Mouse (Mus musculus) CH12.LX (cell line): Measurements from ENCODE around the gene Selenot. TPM values are rescaled to one million over a fixed set of nuclear protein-coding genes. Genes with fewer than 3 reads are reported as not detected.

Experiments
- DNase-seq: peaks from one replicate; pipeline ENCODE4 v3.0.0-alpha.2; 2013; ENCODE audit errors: extremely low read depth
- H3K27ac ChIP-seq: 2 replicates; pipeline ENCODE4 v1.5.1; 2012; ENCODE audit warnings: low read depth, mild to moderate bottlenecking, control low read depth, moderate library complexity; ENCODE audit not compliant: insufficient read depth
- H3K27me3 ChIP-seq: replicated peaks from 2 replicates; pipeline ENCODE3; 2012; ENCODE audit warnings: inconsistent platforms
- H3K36me3 ChIP-seq, 2 experiments: replicated peaks in 1 of 2; 2 replicates each; pipeline versions ENCODE3 to v1.6.1; 2012; ENCODE audit warnings: inconsistent platforms in 1 of 2, low read length in 1 of 2, mild to moderate bottlenecking in 1 of 2, mixed read lengths in 1 of 2, moderate library complexity in 1 of 2; ENCODE audit not compliant: control insufficient read depth in 1 of 2, insufficient read depth in 1 of 2
- H3K4me1 ChIP-seq, 2 experiments: 2 replicates each; pipeline ENCODE4 v1.6.1; 2012; ENCODE audit warnings: inconsistent platforms in 1 of 2, moderate library complexity in 1 of 2; ENCODE audit not compliant: insufficient read depth in 2 of 2, control insufficient read depth in 1 of 2
- H3K4me2 ChIP-seq: 2 replicates; pipeline ENCODE4 v1.6.1; 2012; ENCODE audit warnings: low read depth, mild to moderate bottlenecking, control low read depth; ENCODE audit not compliant: poor library complexity, insufficient read depth, severe bottlenecking
- H3K4me3 ChIP-seq, 3 experiments: fragments of 150-350 bp in 1 of 3; sonication (generic) in 1 of 3; replicated peaks in 1 of 3; 2 replicates each; pipeline versions ENCODE3 to v1.5.1; 2011 to 2012; ENCODE audit warnings: low read depth in 2 of 3, low read length in 2 of 3, mild to moderate bottlenecking in 2 of 3, moderate library complexity in 2 of 3, control low read depth in 1 of 3, improper control_type of control experiment in 1 of 3, inconsistent platforms in 1 of 3, mixed read lengths in 1 of 3; ENCODE audit not compliant: poor library complexity in 1 of 3
- H3K79me2 ChIP-seq: replicated peaks from 2 replicates; pipeline ENCODE4 v1.6.1; 2012; ENCODE audit warnings: mild to moderate bottlenecking, moderate library complexity; ENCODE audit not compliant: control insufficient read depth, poor library complexity, insufficient read depth, severe bottlenecking; ENCODE audit errors: extremely low read depth
- H3K9ac ChIP-seq: 2 replicates; pipeline ENCODE4 v1.6.1; 2012; ENCODE audit warnings: low read depth, mild to moderate bottlenecking, control low read depth, moderate library complexity; ENCODE audit not compliant: insufficient read depth
- H3K9me3 ChIP-seq: replicated peaks from 2 replicates; pipeline ENCODE3; 2012; ENCODE audit warnings: low read length, inconsistent platforms, mixed read lengths
- CHD2 ChIP-seq: IDR thresholded peaks from 2 replicates; pipeline ENCODE4 v1.6.1; 2011; ENCODE audit warnings: low read length, improper control_type of control experiment
- ELF1 ChIP-seq: IDR thresholded peaks from 2 replicates; pipeline ENCODE4 v1.6.1; 2014; ENCODE audit warnings: low read depth, mild to moderate bottlenecking, inconsistent platforms, low read length, improper control_type of control experiment
- EP300 ChIP-seq: IDR thresholded peaks from 2 replicates; pipeline ENCODE4 v1.6.1; 2011; ENCODE audit warnings: low read length, improper control_type of control experiment
- HCFC1 ChIP-seq: IDR thresholded peaks from 2 replicates; pipeline ENCODE4 v1.6.1; 2012; ENCODE audit warnings: low read depth, mild to moderate bottlenecking, inconsistent platforms, low read length, improper control_type of control experiment
- JUN ChIP-seq: IDR thresholded peaks from 2 replicates; pipeline ENCODE4 v1.6.1; 2011; ENCODE audit warnings: low read depth, mild to moderate bottlenecking, low read length, improper control_type of control experiment, moderate library complexity; ENCODE audit not compliant: insufficient read depth
- JUND ChIP-seq: conservative IDR thresholded peaks from 2 replicates; pipeline ENCODE4 v1.6.1; 2011; ENCODE audit warnings: low read depth, low read length, improper control_type of control experiment
- MAFK ChIP-seq: IDR thresholded peaks from 2 replicates; pipeline ENCODE4 v1.6.1; 2011; ENCODE audit warnings: low read length, improper control_type of control experiment; ENCODE audit not compliant: insufficient replicate concordance
- MEF2A ChIP-seq: IDR thresholded peaks from 2 replicates; pipeline ENCODE4 v1.6.1; 2014; ENCODE audit warnings: low read depth, mild to moderate bottlenecking, inconsistent platforms, low read length, improper control_type of control experiment, borderline replicate concordance
- MXI1 ChIP-seq: IDR thresholded peaks from 2 replicates; pipeline ENCODE4 v1.6.1; 2011; ENCODE audit warnings: mild to moderate bottlenecking, low read depth, low read length, improper control_type of control experiment
- NRF1 ChIP-seq: IDR thresholded peaks from 2 replicates; pipeline ENCODE4 v1.6.1; 2014; ENCODE audit warnings: low read depth, mild to moderate bottlenecking, inconsistent platforms, low read length, improper control_type of control experiment, moderate library complexity
- POLR2A ChIP-seq: IDR thresholded peaks from 2 replicates; pipeline ENCODE4 v1.6.1; 2011; ENCODE audit warnings: low read depth, mild to moderate bottlenecking, improper control_type of control experiment, low read length
- POLR2AphosphoS2 ChIP-seq: IDR thresholded peaks from 2 replicates; pipeline ENCODE4 v1.6.1; 2011; ENCODE audit warnings: low read depth, low read length, improper control_type of control experiment
- RCOR1 ChIP-seq: conservative IDR thresholded peaks from 2 replicates; pipeline ENCODE4 v1.6.1; 2012; ENCODE audit warnings: low read depth, mild to moderate bottlenecking, inconsistent platforms, low read length, improper control_type of control experiment
- SIN3A ChIP-seq: IDR thresholded peaks from 2 replicates; pipeline ENCODE4 v1.6.1; 2012; ENCODE audit warnings: low read length, improper control_type of control experiment, inconsistent platforms
- SMC3 ChIP-seq: IDR thresholded peaks from 2 replicates; pipeline ENCODE4 v1.6.1; 2011; ENCODE audit warnings: low read depth, low read length, improper control_type of control experiment
- TCF12 ChIP-seq: IDR thresholded peaks from 2 replicates; pipeline ENCODE4 v1.6.1; 2014; ENCODE audit warnings: low read depth, mild to moderate bottlenecking, inconsistent platforms, low read length, improper control_type of control experiment
- UBTF ChIP-seq: IDR thresholded peaks from 2 replicates; pipeline ENCODE4 v1.6.1; 2012; ENCODE audit warnings: low read depth, mild to moderate bottlenecking, inconsistent platforms, low read length, improper control_type of control experiment, moderate library complexity
- USF1 ChIP-seq: IDR thresholded peaks from 2 replicates; pipeline ENCODE4 v1.6.1; 2014; ENCODE audit warnings: low read depth, mild to moderate bottlenecking, inconsistent platforms, low read length, improper control_type of control experiment
- ZKSCAN1 ChIP-seq: IDR thresholded peaks from 2 replicates; pipeline ENCODE4 v1.6.1; 2012; ENCODE audit warnings: low read depth, inconsistent platforms, low read length, improper control_type of control experiment, borderline replicate concordance
- ZMIZ1 ChIP-seq: IDR thresholded peaks from 2 replicates; pipeline ENCODE4 v1.6.1; 2012; ENCODE audit warnings: low read depth, mild to moderate bottlenecking, inconsistent platforms, low read length, improper control_type of control experiment
- dilution Hi-C: fragments of 300-500 bp; cut with MboI; formaldehyde crosslinking; loops from 2 replicates; pipeline ENCODE4 v1.14.3; 2020; ENCODE audit warnings: low sequenced_read_pairs; ENCODE audit not compliant: extremely low pct_unique_long_range_greater_than_20kb, extremely low pct_ligation_motif_present
- in situ Hi-C: fragments of 300-500 bp; cut with MboI; formaldehyde crosslinking; loops from 3 replicates; pipeline ENCODE4 v1.14.3; 2019; ENCODE audit warnings: low sequenced_read_pairs, low pct_ligation_motif_present, low pct_unique_long_range_greater_than_20kb, mixed read lengths
- polyA plus RNA-seq: library from polyadenylated mRNA; unstranded; fragments of >175 nt; gene quantifications from 2 replicates; pipeline ENCODE4 v1.2.1, GENCODE M21; 2012; ENCODE audit warnings: low read depth; ENCODE audit not compliant: insufficient read length
- total RNA-seq, 2 experiments: library from RNA; depleted of rRNA; stranded (reverse); fragments of 300-350 nt in 1 of 2; fragments of >200 nt in 1 of 2; gene quantifications; 2 replicates each; pipeline ENCODE4 v1.2.3; 2012 to 2014

Gene Selenot
- total and polyA plus RNA-seq, 3 experiments, result 63.6 to 254 (median 157) TPM

GRCm38 (mm10) chr3:58622665-58623394, 46.4 kb downstream of the Selenot start:
- Histone ChIP-seq H3K79me2 (no peaks in the 10 kb centered on the region), H3K4me3 (no peak overlapping the region), H3K27me3 (no peaks in the 10 kb centered on the region), H3K9ac (no peak overlapping the region), H3K36me3 (no peaks in the 10 kb centered on the region), H3K27ac (no peak overlapping the region), H3K4me2 (no peak overlapping the region), H3K9me3 (no peaks in the 10 kb centered on the region), H3K4me1 (0 out of 4 replicates have a peak, but pooled peaks cover 0 to 3% of the 10 kb centered on the region in 2 experiments)
- in situ Hi-C loops (no loop called here), dilution Hi-C loops (no loop called here)
- no peak for TF ChIP-seq POLR2A
- no peak for DNase-seq

GRCm38 (mm10) chr3:58624981-58625380, 48.5 kb downstream of the Selenot start:
- Histone ChIP-seq H3K9me3 (no peaks in the 10 kb centered on the region), H3K4me2 (no peak overlapping the region), H3K4me3 (no peak overlapping the region), H3K79me2 (no peaks in the 10 kb centered on the region), H3K9ac (no peak overlapping the region), H3K4me1 (0 out of 4 replicates have a peak, but pooled peaks cover 0 to 6% of the 10 kb centered on the region in 2 experiments), H3K27ac (no peak overlapping the region), H3K36me3 (no peaks in the 10 kb centered on the region), H3K27me3 (no peaks in the 10 kb centered on the region)
- DNase-seq, result no peak
- in situ Hi-C loops, result no loop called here
- dilution Hi-C loops, result no loop called here
- TF ChIP-seq MXI1 (no peak), JUND (no peak), NRF1 (no peak), HCFC1 (no peak), UBTF (no peak), CHD2 (no peak), MEF2A (no peak)

- no peak overlapping the region for H3K4me2 ChIP-seq
- no peak overlapping the region for H3K27ac ChIP-seq
- no peak overlapping the region for H3K9ac ChIP-seq
- H3K9me3 ChIP-seq, result no peaks in the 10 kb centered on the region
- in situ Hi-C loops, result no loop called here
- TF ChIP-seq UBTF (no peak), ZKSCAN1 (no peak), SIN3A (no peak), EP300 (no peak), JUN (no peak), SMC3 (no peak), POLR2A (no peak), RCOR1 (no peak), JUND (no peak), CHD2 (no peak), POLR2AphosphoS2 (no peak), MAFK (no peak), HCFC1 (no peak), ELF1 (no peak), USF1 (no peak), TCF12 (no peak), ZMIZ1 (no peak)
- TF ChIP-seq, all 38 proteins: peak for 0
- Histone ChIP-seq H3K79me2 (no peaks in the 10 kb centered on the region), H3K4me1 (0 out of 4 replicates have a peak, but pooled peaks cover 0 to 3% of the 10 kb centered on the region in 2 experiments), H3K36me3 (no peaks in the 10 kb centered on the region), H3K4me3 (no peak overlapping the region), H3K27me3 (no peaks in the 10 kb centered on the region)
- DNase-seq, result no peak
- dilution Hi-C loops, result no loop called here
Observed at GRCm38 (mm10) chr3:58631693-58632092, 55.3 kb downstream of the Selenot start.
